Mouse (Mus musculus): ENCODE measurements at regions not wholly inside any gene's neighbourhood (a gene's known extent, or its start where the extent isn't known, plus 50 kb on each side); places are given as distances from the start of the nearest gene placed in this dataset.
A peak's percentile ranks its signal among the peaks of the same experiment; 100 is the strongest.

- intact Hi-C loops (cut with DNase I) = no loop called here
- no peak for DNase-seq (ENCODE audit: low spot score)
Observed at GRCm38 (mm10) chr11:19708821-19709220, 215.4 kb upstream of the Spred2 start.

- intact Hi-C loops (cut with DNase I) = no loop called here
- DNase-seq (ENCODE audit: low spot score) = no peak
Observed at GRCm38 (mm10) chr11:19709337-19709736, 214.8 kb upstream of the Spred2 start.

- intact Hi-C loops (cut with DNase I) = no loop called here
- DNase-seq (ENCODE audit: low spot score) = no peak
Observed at GRCm38 (mm10) chr11:19713091-19713490, 211.1 kb upstream of the Spred2 start.

- DNase-seq (ENCODE audit: low spot score) = no peak
- intact Hi-C loops (cut with DNase I) = no loop called here
Observed at GRCm38 (mm10) chr11:19713597-19713996, 210.6 kb upstream of the Spred2 start.

GRCm38 (mm10) chr11:19714211-19714610 is 210.0 kb upstream of the Spred2 start:
- intact Hi-C loops (cut with DNase I) = no loop called here
- DNase-seq (ENCODE audit: low spot score) = no peak

- DNase-seq (ENCODE audit: low spot score) = no peak
- intact Hi-C loops (cut with DNase I) = no loop called here
Observed at GRCm38 (mm10) chr11:19714888-19715595, 209.1 kb upstream of the Spred2 start.

GRCm38 (mm10) chr11:19718165-19718564 is 206.0 kb upstream of the Spred2 start:
- intact Hi-C loops (cut with DNase I) = no loop called here
- no peak for DNase-seq (ENCODE audit: low spot score)

GRCm38 (mm10) chr11:19729031-19729430 is 195.1 kb upstream of the Spred2 start:
- intact Hi-C loops (cut with DNase I) = no loop called here
- no peak for DNase-seq (ENCODE audit: low spot score)

- intact Hi-C loops (cut with DNase I) = no loop called here
- no peak for DNase-seq (ENCODE audit: low spot score)
Observed at GRCm38 (mm10) chr11:19730747-19731146, 193.4 kb upstream of the Spred2 start.

- no peak for DNase-seq (ENCODE audit: low spot score)
- intact Hi-C loops (cut with DNase I) = no loop called here
Observed at GRCm38 (mm10) chr11:19736076-19736475, 188.1 kb upstream of the Spred2 start.

GRCm38 (mm10) chr11:19736926-19737325 is 187.2 kb upstream of the Spred2 start:
- intact Hi-C loops (cut with DNase I) = no loop called here

GRCm38 (mm10) chr11:19737331-19737730 is 186.8 kb upstream of the Spred2 start:
- intact Hi-C loops (cut with DNase I) = no loop called here

More at GRCm38 (mm10) chr11:19736926-19737325, 187.2 kb upstream of the Spred2 start:
- no peak for DNase-seq (ENCODE audit: low spot score)

GRCm38 (mm10) chr11:19737807-19738206 is 186.4 kb upstream of the Spred2 start:
- no peak for DNase-seq (ENCODE audit: low spot score)
- intact Hi-C loops (cut with DNase I) = no loop called here

More at GRCm38 (mm10) chr11:19737331-19737730, 186.8 kb upstream of the Spred2 start:
- DNase-seq (ENCODE audit: low spot score) = peak; percentile 8

GRCm38 (mm10) chr11:19739527-19740151 is 184.5 kb upstream of the Spred2 start:
- intact Hi-C loops (cut with DNase I) = no loop called here
- DNase-seq (ENCODE audit: low spot score) = no peak

- intact Hi-C loops (cut with DNase I) = no loop called here
- DNase-seq (ENCODE audit: low spot score) = no peak
Observed at GRCm38 (mm10) chr11:19740562-19740961, 183.6 kb upstream of the Spred2 start.

GRCm38 (mm10) chr11:19747097-19747972 is 176.8 kb upstream of the Spred2 start:
- intact Hi-C loops (cut with DNase I) = no loop called here
- DNase-seq (ENCODE audit: low spot score) = no peak

- intact Hi-C loops (cut with DNase I) = no loop called here
- DNase-seq (ENCODE audit: low spot score) = no peak
Observed at GRCm38 (mm10) chr11:19747973-19748559, 176.1 kb upstream of the Spred2 start.

GRCm38 (mm10) chr11:19758892-19759291 is 165.3 kb upstream of the Spred2 start:
- DNase-seq (ENCODE audit: low spot score) = no peak
- intact Hi-C loops (cut with DNase I) = no loop called here

- intact Hi-C loops (cut with DNase I) = loop anchor here (2.0 to 10.0 kb wide), 5 partner anchors 554 to 1608 kb away; no protein-coding TSS in a partner anchor
- peak; percentile 31 for DNase-seq (ENCODE audit: low spot score)
Observed at GRCm38 (mm10) chr11:19760861-19761693, 163.1 kb upstream of the Spred2 start.
